Mouse (Mus musculus): ENCODE results near the gene Bhlha9. TPM values are rescaled to one million over a fixed set of nuclear protein-coding genes. Genes with fewer than 3 reads are reported as not detected.

The Bhlha9 gene
- not detected for total RNA-seq (2023)

GRCm38 (mm10) chr11:76671871-76672475 lies at the start of gene Bhlha9:
Gene Bhlha9, plus strand, starts transcription at chr11:76672470.

GRCm38 (mm10) chr11:76679508-76679907 lies 7.2 kb downstream of the Bhlha9 start, which contains the start of gene Trarg1:
Gene Trarg1, plus strand, starts transcription at chr11:76679808.

Other genes starting within 250 kb of the Bhlha9 start
- gene Abr, start 50.2 kb upstream of the Bhlha9 start, total RNA-seq (2023) = 52.7 TPM
- gene Trarg1, start 7.3 kb downstream of the Bhlha9 start, total RNA-seq (2023) = not detected
- gene Gosr1, start 91.1 kb downstream of the Bhlha9 start, total RNA-seq (2023) = 43.7 TPM
- 4.2 TPM for gene Cpd, start 174.5 kb downstream of the Bhlha9 start, total RNA-seq (2023)
- gene Tmigd1, start 229.7 kb downstream of the Bhlha9 start, total RNA-seq (2023) = not detected